Mouse (Mus musculus): ENCODE data around the gene Pum2.

GRCm38 (mm10) chr12:8798486-8799020, 124.6 kb downstream of the Pum2 start:
- TF ChIP-seq POLR2A (IDR thresholded peaks at IDR 0.05; ENCODE audit: extremely low read depth, insufficient read depth, low read length) (no peak), CTCF (IDR thresholded peaks at IDR 0.05; ENCODE audit: low read depth, low read length) (no peak)
